26 mouse cellular contexts compared by ENCODE assay signal in the genomic region with DNA sequence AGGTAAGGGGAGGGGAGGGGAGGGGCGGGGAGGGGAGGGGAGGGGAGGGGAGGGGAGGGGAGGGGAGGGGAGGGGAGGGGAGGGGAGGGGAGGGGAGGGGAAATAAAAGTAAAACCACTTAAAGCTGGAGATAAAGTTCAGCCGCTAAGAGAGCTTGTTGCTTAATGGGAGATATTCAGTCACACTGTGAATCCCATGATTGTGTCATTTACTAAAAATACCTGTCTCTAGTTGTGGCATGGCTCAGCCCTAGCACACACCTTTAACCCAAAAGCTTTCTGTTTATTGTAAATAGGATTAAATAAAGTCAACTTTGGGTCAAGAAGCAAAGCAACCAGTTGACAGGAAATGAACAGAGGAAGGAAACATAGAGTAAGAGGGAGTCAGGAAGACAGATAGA. TPM values are rescaled to one million over a fixed set of nuclear protein-coding genes. Genes with fewer than 3 reads are reported as not detected.
"Had no signal": no experiment of that assay in that cellular context is flagged by ENCODE, and none has a peak within 500 bp of the region (broad histone marks: within the 10 kb centered on the region; RNA-seq: fewer than 3 reads in every experiment).

No protein-coding gene starts in this region.

- H3K9me3 ChIP-seq: hindbrain, embryonic 10.5 days; hindbrain, embryonic 12.5 days; intestine, embryonic 15.5 days; limb, embryonic 10.5 days; limb, embryonic 12.5 days; liver, embryonic 13.5 days; liver, embryonic 15.5 days had no signal

- H3K27me3 ChIP-seq: hindbrain, embryonic 12.5 days; intestine, embryonic 15.5 days; limb, embryonic 12.5 days; liver, embryonic 13.5 days; liver, embryonic 15.5 days had no signal

- H3K4me1 ChIP-seq: hindbrain, embryonic 10.5 days; hindbrain, embryonic 12.5 days; intestine, embryonic 15.5 days; limb, embryonic 10.5 days; limb, embryonic 12.5 days; liver, embryonic 13.5 days; liver, embryonic 15.5 days had no signal

- DNase-seq: gastrocnemius, adult 2 months; gastrocnemius, postnatal 10 days; gastrocnemius, postnatal 25 days; kidney, adult 18-20 months; kidney, adult 8-10 months; kidney, postnatal 10 days; kidney, postnatal 25 days; kidney, postnatal 4 days; liver; liver, embryonic 13.5 days; liver, postnatal 0 days; lung, adult 2 months had no signal

- H3K4me2 ChIP-seq: hindbrain, embryonic 12.5 days; hindbrain, embryonic 14.5 days; intestine, embryonic 15.5 days; limb, embryonic 12.5 days; liver, embryonic 11.5 days; liver, embryonic 13.5 days; liver, embryonic 15.5 days had no signal

- H3K36me3 ChIP-seq: hindbrain, embryonic 10.5 days; hindbrain, embryonic 12.5 days; intestine, embryonic 15.5 days; limb, embryonic 10.5 days; limb, embryonic 12.5 days; liver, embryonic 13.5 days; liver, embryonic 15.5 days had no signal

- H3K9ac ChIP-seq: hindbrain, embryonic 12.5 days; hindbrain, embryonic 14.5 days; intestine, embryonic 15.5 days; limb, embryonic 12.5 days; liver, embryonic 13.5 days; liver, embryonic 15.5 days; liver, postnatal 0 days had no signal

- H3K27ac ChIP-seq: gastrocnemius, adult 2 months; hindbrain, embryonic 10.5 days; hindbrain, embryonic 12.5 days; hindbrain, embryonic 14.5 days; intestine, embryonic 15.5 days; layer of hippocampus, adult 2 months; left cerebral cortex, adult 2 months; limb, embryonic 10.5 days; limb, embryonic 12.5 days; liver, embryonic 13.5 days; liver, embryonic 15.5 days had no signal

- ATAC-seq: hindbrain, embryonic 16.5 days; inflammation-experienced regulatory T-cells, adult 6 months; intestine, embryonic 15.5 days; intestine, postnatal 0 days; liver, postnatal 0 days had no signal

- H3K4me3 ChIP-seq: gastrocnemius, adult 2 months; hindbrain, embryonic 10.5 days; hindbrain, embryonic 12.5 days; intestine, embryonic 15.5 days; layer of hippocampus, adult 2 months; left cerebral cortex, adult 2 months; limb, embryonic 10.5 days; limb, embryonic 12.5 days; liver, embryonic 13.5 days; liver, embryonic 15.5 days had no signal

RNA-seq across cellular contexts. Expression of a gene that starts 14.3 kb away (rescaled TPM):
- total RNA-seq: granulocyte monocyte progenitor cell, adult 5-6 weeks had no signal
